Mouse (Mus musculus): ENCODE measurements around the gene Fhdc1.

DNA sequence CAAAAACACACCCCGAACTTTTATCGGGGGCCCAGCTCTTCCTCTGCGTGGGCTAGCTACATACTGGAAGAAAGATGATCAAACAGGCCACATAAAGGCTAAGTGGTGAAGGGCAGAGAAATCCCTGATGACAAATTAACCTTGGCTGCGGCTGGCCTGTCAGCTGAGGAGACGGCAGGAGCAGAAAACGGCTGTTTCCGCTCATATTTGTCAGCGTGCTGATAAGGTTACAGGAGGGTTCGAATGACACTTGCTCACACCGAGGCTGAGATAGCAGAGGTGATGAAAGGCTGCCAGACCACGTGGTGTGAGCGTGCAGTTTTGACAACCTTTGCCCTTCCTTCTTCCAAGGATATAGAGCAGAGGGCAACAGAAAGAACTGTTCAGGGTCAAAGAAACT, 19.3 kb downstream of the Fhdc1 start:
- no peak for TF ChIP-seq CTCF (IDR thresholded peaks at IDR 0.05; ENCODE audit: control insufficient read depth, insufficient read depth, insufficient read length)
- no peak for TF ChIP-seq CEBPB (IDR thresholded peaks at IDR 0.05; ENCODE audit: low read depth)
- TF ChIP-seq USF1 (IDR thresholded peaks at IDR 0.05; ENCODE audit: low read depth) = peak; percentile 75
